Mouse (Mus musculus) G1E (cell line): ENCODE data around the gene Tspo2. TPM values are rescaled to one million over a fixed set of nuclear protein-coding genes. Genes with fewer than 3 reads are reported as not detected.

ENCODE experiments used
- ATAC-seq: 2 replicates; pipeline ENCODE4 v1.8.0; 2016; ENCODE audit warnings: mild to moderate bottlenecking; ENCODE audit not compliant: insufficient number of reproducible peaks, poor library complexity, low FRiP score, severe bottlenecking; ENCODE audit errors: extremely low read depth
- DNase-seq: peaks from one replicate; pipeline ENCODE4 v3.0.0; 2012; ENCODE audit warnings: low spot score
- H3K27me3 ChIP-seq: 2 replicates; pipeline ENCODE4 v1.6.1; 2012; ENCODE audit warnings: mild to moderate bottlenecking, low read length, inconsistent platforms; ENCODE audit not compliant: insufficient read depth
- H3K36me3 ChIP-seq: replicated peaks from 2 replicates; pipeline ENCODE3; 2012; ENCODE audit warnings: mild to moderate bottlenecking, inconsistent platforms
- H3K4me1 ChIP-seq: 2 replicates; pipeline ENCODE4 v1.6.1; 2012; ENCODE audit warnings: low read depth, low read length, inconsistent platforms, mixed read lengths; ENCODE audit not compliant: insufficient read depth
- H3K4me3 ChIP-seq: 2 replicates; pipeline ENCODE4 v1.5.1; 2012; ENCODE audit warnings: low read depth, mild to moderate bottlenecking, inconsistent platforms, low read length, moderate library complexity, mixed read lengths
- H3K9me3 ChIP-seq: replicated peaks from 2 replicates; pipeline ENCODE4 v1.6.1; 2012; ENCODE audit warnings: inconsistent platforms
- CTCF ChIP-seq: IDR thresholded peaks from 2 replicates; pipeline ENCODE4 v1.5.1; 2012; ENCODE audit warnings: low read depth, low read length, inconsistent platforms, mixed read lengths
- GATA1 ChIP-seq: IDR thresholded peaks from 2 replicates; pipeline ENCODE4 v1.6.1; 2012; ENCODE audit warnings: borderline replicate concordance, low read length, inconsistent platforms, mixed read lengths
- GATA2 ChIP-seq: IDR thresholded peaks from 2 replicates; pipeline ENCODE4 v1.6.1; 2012; ENCODE audit warnings: low read depth, low read length, inconsistent platforms, borderline replicate concordance
- POLR2AphosphoS5 ChIP-seq: IDR thresholded peaks from 2 replicates; pipeline ENCODE4 v1.6.1; 2012; ENCODE audit warnings: low read depth, low read length, inconsistent platforms; ENCODE audit not compliant: insufficient replicate concordance
- TAL1 ChIP-seq: conservative IDR thresholded peaks from 2 replicates; pipeline ENCODE4 v1.6.1; 2012; ENCODE audit warnings: low read depth, low read length, inconsistent platforms, mixed read lengths
- polyA plus RNA-seq: library from polyadenylated mRNA; stranded (reverse); fragments of >175 nt; gene quantifications from 2 replicates; pipeline ENCODE4 v1.2.3, GENCODE M21; 2012
- total RNA-seq, 2 experiments: library from RNA; stranded (forward) in 1 of 2; stranded (reverse) in 1 of 2; fragments of 200-1000 nt in 1 of 2; fragments of >200 nt in 1 of 2; fragmentation: Nextera tagmentation in 1 of 2; gene quantifications; 2 replicates each; pipeline ENCODE4 v1.2.3; 2014 to 2017

Gene Tspo2
- total and polyA plus RNA-seq, 3 experiments = 47.5 to 99.5 (median 61.3) TPM

- peaks cover 31% of the 10 kb centered on the region for H3K4me1 ChIP-seq
- TF ChIP-seq CTCF = no peak
- TF ChIP-seq GATA1 = no peak
- no peak for TF ChIP-seq GATA2
- no peak for TF ChIP-seq TAL1
- no peak for TF ChIP-seq POLR2AphosphoS5
- no peaks in the 10 kb centered on the region for H3K9me3 ChIP-seq
- peaks cover 7% of the 10 kb centered on the region; the same call in 1 of the 2 replicates for H3K27me3 ChIP-seq
- no peak for DNase-seq
- no peaks in the 10 kb centered on the region for H3K36me3 ChIP-seq
- ATAC-seq = no peak
- H3K4me3 ChIP-seq = no peak overlapping the region
These were observed 20.3 kb downstream of the Tspo2 start for GRCm38 (mm10) chr17:48431054-48431453.

GRCm38 (mm10) chr17:48430394-48430793 lies 20.9 kb downstream of the Tspo2 start:
- ATAC-seq (no peak), DNase-seq (no peak)
- no peaks in the 10 kb centered on the region for H3K36me3 ChIP-seq
- H3K4me1 ChIP-seq = peaks cover 38% of the 10 kb centered on the region
- no peak for TF ChIP-seq GATA2
- TF ChIP-seq CTCF = no peak
- TF ChIP-seq POLR2AphosphoS5 = no peak
- TF ChIP-seq GATA1 = no peak
- no peak for TF ChIP-seq TAL1
- no peak overlapping the region for H3K4me3 ChIP-seq
- no peaks in the 10 kb centered on the region for H3K9me3 ChIP-seq
- peaks cover 7% of the 10 kb centered on the region; the same call in 1 of the 2 replicates for H3K27me3 ChIP-seq

DNA sequence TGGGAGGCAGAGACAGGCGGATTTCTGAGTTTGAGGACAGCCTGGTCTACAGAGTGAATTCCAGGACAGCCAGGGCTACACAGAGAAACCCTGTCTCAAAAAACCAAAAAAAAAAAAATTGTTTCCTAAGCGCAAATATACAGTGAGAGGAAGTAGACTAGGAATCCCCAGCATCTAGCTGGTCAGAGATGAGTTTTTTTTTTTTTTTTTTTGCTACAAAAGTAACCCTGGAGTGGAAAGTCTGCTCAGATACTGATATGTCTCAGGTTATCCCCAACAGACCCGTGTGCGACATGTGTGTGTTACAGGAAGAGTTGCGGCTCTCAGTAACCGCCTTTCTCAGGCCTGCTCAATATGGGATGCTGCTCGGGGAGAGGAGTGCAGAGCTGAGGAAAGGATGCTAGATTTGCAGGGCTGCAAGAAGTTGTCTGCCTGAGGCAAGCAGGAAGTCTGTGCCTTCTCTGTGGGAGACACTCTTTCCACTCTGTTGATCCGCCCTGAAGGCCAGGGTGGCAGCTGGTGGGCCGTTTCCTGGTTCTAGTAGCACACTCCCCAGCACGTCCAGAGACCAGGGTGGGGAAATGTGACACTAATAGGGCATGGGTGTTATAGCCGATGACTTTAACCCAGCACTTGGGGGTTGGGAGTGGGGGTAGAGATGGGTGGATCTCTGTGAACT lies 23.3 kb downstream of the Tspo2 start:
- Histone ChIP-seq H3K36me3 (no peaks in the 10 kb centered on the region), H3K27me3 (peaks cover 6% of the 10 kb centered on the region; the same call in 1 of the 2 replicates), H3K9me3 (no peaks in the 10 kb centered on the region), H3K4me3 (no peak overlapping the region), H3K4me1 (peaks cover 43% of the 10 kb centered on the region)
- TF ChIP-seq GATA1 (no peak), CTCF (no peak), TAL1 (no peak), GATA2 (no peak), POLR2AphosphoS5 (no peak)
- ATAC-seq (no peak), DNase-seq (no peak)

- ATAC-seq = no peak
- Histone ChIP-seq H3K4me3 (no peak overlapping the region), H3K27me3 (peaks cover 5% of the 10 kb centered on the region; the same call in 1 of the 2 replicates), H3K4me1 (peaks cover 34% of the 10 kb centered on the region), H3K36me3 (no peaks in the 10 kb centered on the region), H3K9me3 (no peaks in the 10 kb centered on the region)
- TF ChIP-seq GATA2 (no peak), TAL1 (no peak), POLR2AphosphoS5 (no peak), CTCF (no peak), GATA1 (no peak)
- no peak for DNase-seq
These were observed 24.2 kb downstream of the Tspo2 start for GRCm38 (mm10) chr17:48426991-48427750.

DNA sequence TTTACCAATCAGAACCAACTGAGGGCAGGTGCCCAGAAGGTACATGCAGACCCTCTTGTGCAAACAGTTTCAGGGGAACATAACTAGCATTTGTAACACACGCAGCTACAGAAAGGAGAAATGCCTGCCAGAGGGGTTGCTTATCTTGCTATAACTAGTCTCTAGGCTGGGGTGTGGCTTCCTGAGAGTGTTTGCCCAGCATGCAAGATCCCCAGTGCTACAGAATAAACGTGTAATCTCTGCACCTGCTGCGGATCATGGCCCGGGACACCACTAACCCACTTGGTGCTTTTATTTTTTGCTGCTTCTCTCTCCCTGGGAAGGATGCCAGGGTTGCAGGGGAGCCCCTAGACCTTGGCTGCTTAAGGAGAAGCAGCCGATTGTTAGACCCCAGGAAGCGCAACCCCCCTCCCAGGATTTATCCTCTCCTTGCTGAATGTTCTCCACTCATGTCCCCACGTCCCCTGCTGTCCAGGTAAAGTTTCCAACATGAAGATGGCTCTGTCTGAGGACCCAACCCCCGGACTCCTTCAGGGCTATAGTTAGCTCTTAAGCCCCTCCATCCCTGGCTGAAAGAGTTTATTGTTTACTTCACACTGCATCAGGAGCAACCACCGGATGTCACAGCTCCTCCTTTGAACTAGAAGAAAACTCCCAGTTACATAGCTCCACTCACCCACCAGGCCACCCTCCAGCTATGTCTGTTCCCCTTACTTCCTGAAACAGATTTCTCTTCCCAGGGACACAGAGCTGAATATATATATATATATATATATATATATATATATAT lies 25.3 kb downstream of the Tspo2 start:
- TF ChIP-seq CTCF (no peak), POLR2AphosphoS5 (no peak), GATA2 (no peak), TAL1 (no peak), GATA1 (no peak)
- Histone ChIP-seq H3K36me3 (no peaks in the 10 kb centered on the region), H3K4me3 (no peak overlapping the region), H3K9me3 (no peaks in the 10 kb centered on the region), H3K4me1 (peaks cover 43% of the 10 kb centered on the region), H3K27me3 (peaks cover 5% of the 10 kb centered on the region; the same call in 1 of the 2 replicates)
- DNase-seq = no peak
- ATAC-seq = peak; percentile 64

DNA sequence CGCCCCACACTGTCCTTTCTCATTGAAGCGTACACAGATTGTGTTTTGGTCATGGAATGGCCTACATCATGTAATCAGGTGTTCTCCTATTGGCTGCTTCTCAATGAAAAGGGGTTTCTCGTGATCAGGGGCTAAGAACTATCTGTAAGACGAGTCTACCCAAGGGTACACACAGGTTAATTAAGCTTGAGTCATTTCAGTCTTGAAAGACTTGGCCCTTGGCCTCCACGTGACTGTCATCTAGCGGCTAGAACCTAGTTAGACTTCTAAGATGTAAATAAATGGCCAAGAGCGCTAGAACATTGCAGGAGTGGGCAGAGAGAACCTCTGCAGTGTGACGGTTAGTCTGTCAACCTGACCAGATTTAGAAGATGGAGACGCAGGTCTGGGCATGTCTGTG lies 27.1 kb downstream of the Tspo2 start:
- peaks cover 42% of the 10 kb centered on the region for H3K4me1 ChIP-seq
- DNase-seq (no peak), ATAC-seq (no peak)

More for the DNA sequence above, 27.1 kb downstream of the Tspo2 start:
- H3K27me3 ChIP-seq = peaks cover 5% of the 10 kb centered on the region; the same call in 1 of the 2 replicates
- TF ChIP-seq POLR2AphosphoS5 = no peak
- no peak for TF ChIP-seq GATA1
- H3K4me3 ChIP-seq = no peak overlapping the region
- H3K36me3 ChIP-seq = peaks cover 5% of the 10 kb centered on the region
- no peaks in the 10 kb centered on the region for H3K9me3 ChIP-seq
